7 mouse cellular contexts compared by ENCODE assay signal in the genomic region with DNA sequence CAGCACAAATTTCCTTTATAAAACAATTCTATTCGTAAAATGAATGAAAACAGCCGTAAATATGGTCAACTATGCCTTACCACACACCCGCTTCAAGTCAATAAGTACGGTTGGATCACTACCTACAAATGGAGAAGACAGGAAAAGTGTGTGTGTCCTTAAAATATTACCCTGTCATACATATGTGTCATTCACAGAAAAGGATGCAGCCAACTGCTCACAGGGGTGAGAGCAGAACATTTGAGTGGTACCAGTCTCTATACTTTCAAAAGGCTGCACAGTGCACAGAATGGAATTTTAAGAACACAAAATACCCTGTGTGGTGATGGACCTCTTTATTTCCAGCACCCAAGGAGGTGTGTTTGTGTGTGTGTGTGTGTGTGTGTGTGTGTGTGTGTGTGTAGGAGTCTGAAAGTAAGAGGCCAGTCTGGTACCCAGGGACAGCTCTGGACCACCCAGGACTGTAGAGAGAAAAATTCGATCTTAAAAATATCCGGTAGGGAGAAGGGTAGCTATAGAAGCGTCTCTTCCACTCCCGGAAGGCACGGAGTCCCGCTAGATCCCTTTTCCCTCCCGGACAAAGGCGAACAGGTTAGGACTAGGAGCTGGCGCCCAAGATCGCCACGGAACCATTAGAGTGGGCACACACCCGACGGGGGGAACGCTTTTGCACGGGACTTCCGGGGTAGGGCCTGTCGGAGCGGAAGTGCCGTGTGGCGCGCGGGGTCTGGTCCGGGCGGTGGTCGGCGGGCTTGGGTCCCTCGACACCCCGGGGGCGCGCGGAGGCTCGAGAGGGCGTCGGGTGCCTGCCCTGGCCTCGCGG. TPM values are rescaled to one million over a fixed set of nuclear protein-coding genes. Genes with fewer than 3 reads are reported as not detected.
DNase-seq lines count a peak whose midpoint lies in the region; ATAC-seq lines count a peak whose summit lies in the region.

A gene (plus strand): TSS at position 695 of the 823 bp plus-strand sequence.

- peaks cover 5% of the 10 kb centered on the region for H3K36me3 ChIP-seq in intestine, embryonic 15.5 days
- H3K36me3 ChIP-seq in midbrain, embryonic 10.5 days, result peaks cover 25% of the 10 kb centered on the region

- intact Hi-C loops in gastrocnemius, postnatal 36 days (cut with DNase I), result loop anchor here (10.0 kb wide), 1 partner anchor 302 kb away; no protein-coding TSS in a partner anchor
- intact Hi-C loops in left cerebral cortex, postnatal 25 days (cut with DNase I), result loop anchor here (10.0 kb wide), 1 partner anchor 342 kb away; no protein-coding TSS in a partner anchor

- peak; percentile 96 for ATAC-seq in intestine, embryonic 15.5 days

- peaks cover 6% of the 10 kb centered on the region for H3K4me1 ChIP-seq in intestine, embryonic 15.5 days (replicated peaks)
- H3K4me1 ChIP-seq in midbrain, embryonic 10.5 days, result peaks cover 22% of the 10 kb centered on the region

- H3K27ac ChIP-seq in intestine, embryonic 15.5 days, result peak within 1 kb of the TSS; percentile 89
- H3K27ac ChIP-seq in midbrain, embryonic 10.5 days (replicated peaks), result peak within 1 kb of the TSS; percentile 93

- H3K9me3 ChIP-seq in intestine, embryonic 15.5 days, result no peaks in the 10 kb centered on the region
- H3K9me3 ChIP-seq in midbrain, embryonic 10.5 days (replicated peaks), result no peaks in the 10 kb centered on the region

- H3K4me3 ChIP-seq in intestine, embryonic 15.5 days (replicated peaks), result peak within 1 kb of the TSS; percentile 98
- H3K4me3 ChIP-seq in midbrain, embryonic 10.5 days, result peak within 1 kb of the TSS; percentile 100

- peak within 1 kb of the TSS; percentile 92 for H3K9ac ChIP-seq in intestine, embryonic 15.5 days

- DNase-seq in adrenal gland, adult 18-20 months (ENCODE audit: low spot score in 2 of 2), result peak; percentile 89 to 94
- peak; percentile 94 for DNase-seq in embryo, embryonic 11 days
- peak; percentile 86 for DNase-seq in gastrocnemius, postnatal 36 days
- DNase-seq in left cerebral cortex, postnatal 25 days (ENCODE audit: low spot score in 2 of 2), result peak; percentile 85 to 88
- peak; percentile 92 for DNase-seq in midbrain, embryonic 10.5 days (ENCODE audit: low spot score)
- peak; percentile 93 for DNase-seq in right cerebral cortex, postnatal 4 days

- H3K27me3 ChIP-seq in intestine, embryonic 15.5 days (replicated peaks), result no peaks in the 10 kb centered on the region
- no peaks in the 10 kb centered on the region for H3K27me3 ChIP-seq in midbrain, embryonic 10.5 days (ENCODE audit: low read depth, poor library complexity, severe bottlenecking)

- 7% methylated on average over 40 of the region's 40 CpGs for WGBS in intestine, embryonic 15.5 days
- 9% methylated on average over 40 of the region's 40 CpGs for WGBS in midbrain, embryonic 10.5 days

- H3K4me2 ChIP-seq in intestine, embryonic 15.5 days (replicated peaks), result peak within 1 kb of the TSS; percentile 73

RNA-seq across cellular contexts. Expression of the gene that starts here (rescaled TPM):
- total RNA-seq in adrenal gland, adult 18-20 months (2021), result 10 to 100 TPM; 49.7 to 55.0 TPM
- 10 to 100 TPM; 28.1 to 28.9 TPM for total RNA-seq in gastrocnemius, postnatal 36 days (2021)
- 132 and 143 TPM in 2 replicates for polyA plus RNA-seq in intestine, embryonic 15.5 days (2015; fragmentation: Nextera tagmentation; extraction: Ambion mirVana)
- total RNA-seq in left cerebral cortex, postnatal 25 days (2021), result 10 to 100 TPM; 49.6 to 51.6 TPM
- 226 and 229 TPM in 2 replicates for polyA plus RNA-seq in midbrain, embryonic 10.5 days (2016; fragmentation: Nextera tagmentation; extraction: Ambion mirVana)

Comparison
In these comparisons a context has a peak if more than half of its experiments do, and no peak if none do; other contexts are left out.
1. Peak in every context shown above with its lines: DNase-seq, ATAC-seq, H3K4me3 ChIP-seq and H3K27ac ChIP-seq.